25 mouse cellular contexts compared by ENCODE assay signal in the genomic region with DNA sequence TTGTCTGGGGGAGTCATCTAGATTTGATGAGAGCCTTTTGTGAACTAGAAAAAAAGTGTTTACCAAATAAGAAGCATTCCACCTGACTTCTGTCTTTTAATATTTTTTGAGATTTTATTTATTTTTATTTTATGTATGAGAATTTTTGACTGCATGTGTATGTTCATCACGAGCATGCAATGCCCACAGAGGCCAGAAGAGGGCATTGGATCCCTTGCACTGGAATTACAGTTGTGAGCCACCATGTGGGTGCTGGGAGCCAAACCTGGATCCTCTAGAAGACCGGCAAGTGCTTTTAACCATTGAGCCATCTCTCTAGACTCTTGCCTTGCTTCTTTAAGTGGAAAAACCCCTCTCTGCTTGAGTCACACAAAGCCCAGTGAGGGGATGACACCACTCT. TPM values are rescaled to one million over a fixed set of nuclear protein-coding genes. Genes with fewer than 3 reads are reported as not detected.
DNase-seq lines count a peak whose midpoint lies in the region; ATAC-seq and TF ChIP-seq lines count a peak whose summit lies in the region.
"Had no signal": no experiment of that assay in that cellular context is flagged by ENCODE, and none has a peak within 500 bp of the region (broad histone marks: within the 10 kb centered on the region; RNA-seq: fewer than 3 reads in every experiment).

No protein-coding gene starts in this region.

- TF ChIP-seq POLR2A in heart, adult 2 months (IDR thresholded peaks at IDR 0.05; ENCODE audit: insufficient read depth, low read depth, low read length): no peak
- no peak for TF ChIP-seq POLR2A in brain, embryonic 14.5 days (IDR thresholded peaks at IDR 0.05; ENCODE audit: borderline replicate concordance, extremely low read depth, insufficient read depth, insufficient read length, poor library complexity, severe bottlenecking)

- no peak overlapping the region for H3K4me2 ChIP-seq in lung, embryonic 14.5 days
- no peak overlapping the region for H3K4me2 ChIP-seq in neural tube, embryonic 15.5 days
- H3K4me2 ChIP-seq: heart, embryonic 11.5 days; limb, embryonic 15.5 days; midbrain, embryonic 15.5 days; neural tube, embryonic 13.5 days; stomach, embryonic 15.5 days had no signal

- H3K79me2 ChIP-seq in heart, adult 2 months (replicated peaks; ENCODE audit: control insufficient read depth, insufficient read depth, low read length): no peaks in the 10 kb centered on the region

- 96% methylated on average over 2 of the region's 2 CpGs for WGBS in heart, adult 2 months
- WGBS in lung, embryonic 14.5 days: 89% methylated on average over 2 of the region's 2 CpGs
- 99% methylated on average over 2 of the region's 2 CpGs for WGBS in neural tube, embryonic 15.5 days

- H3K4me1 ChIP-seq in heart, adult 2 months (ENCODE audit: control insufficient read depth, insufficient read depth, low read length): peaks cover 1% of the 10 kb centered on the region; the same call in 1 of the 2 replicates
- no peaks in the 10 kb centered on the region for H3K4me1 ChIP-seq in lung, embryonic 14.5 days (ENCODE audit: insufficient read depth)
- H3K4me1 ChIP-seq in ES-E14 (ENCODE audit: control insufficient read depth in 2 of 2, insufficient read depth in 2 of 2, low read length in 2 of 2, poor library complexity in 1 of 2): no peaks in the 10 kb centered on the region
- H3K4me1 ChIP-seq in neural tube, embryonic 15.5 days: no peaks in the 10 kb centered on the region
- H3K4me1 ChIP-seq: forebrain, embryonic 10.5 days; hindbrain, embryonic 10.5 days; limb, embryonic 15.5 days; midbrain, embryonic 15.5 days; stomach, embryonic 15.5 days had no signal

- intact Hi-C loops in heart, adult 2 months (cut with DNase I): no loop called here
- intact Hi-C loops in heart, postnatal 10 days (cut with DNase I): no loop called here

- H3K9ac ChIP-seq in heart, adult 2 months (ENCODE audit: low read depth, low read length): no peak overlapping the region
- no peak overlapping the region for H3K9ac ChIP-seq in lung, embryonic 14.5 days
- no peak overlapping the region for H3K9ac ChIP-seq in ES-E14 (ENCODE audit: insufficient read depth, low read depth, low read length, poor library complexity, severe bottlenecking)
- H3K9ac ChIP-seq in neural tube, embryonic 15.5 days (replicated peaks): no peak overlapping the region
- H3K9ac ChIP-seq: limb, embryonic 15.5 days; midbrain, embryonic 15.5 days; neural tube, embryonic 13.5 days; stomach, embryonic 15.5 days had no signal

- in situ Hi-C loops in ES-E14 (cut with MboI; ENCODE audit: low sequenced_read_pairs in 2 of 2, unreplicated experiment in 2 of 2): no loop called here

- no peak overlapping the region for H3K27ac ChIP-seq in heart, adult 2 months
- no peak overlapping the region for H3K27ac ChIP-seq in lung, embryonic 14.5 days (ENCODE audit: low read depth)
- H3K27ac ChIP-seq in ES-E14 (ENCODE audit: insufficient read depth, low read depth, low read length, poor library complexity, severe bottlenecking): no peak overlapping the region
- no peak overlapping the region for H3K27ac ChIP-seq in neural tube, embryonic 15.5 days (replicated peaks)
- H3K27ac ChIP-seq: forebrain, embryonic 10.5 days; hindbrain, embryonic 10.5 days; limb, embryonic 15.5 days; midbrain, embryonic 15.5 days; neural tube, embryonic 13.5 days; stomach, embryonic 15.5 days had no signal

- no peak overlapping the region for H3K4me3 ChIP-seq in heart, adult 2 months
- no peak overlapping the region for H3K4me3 ChIP-seq in lung, embryonic 14.5 days (ENCODE audit: low read depth, low read length)
- H3K4me3 ChIP-seq in ES-E14 (ENCODE audit: insufficient read depth in 1 of 2, low read depth in 1 of 2, low read length in 2 of 2, poor library complexity in 1 of 2, severe bottlenecking in 1 of 2): no peak overlapping the region
- no peak overlapping the region for H3K4me3 ChIP-seq in neural tube, embryonic 15.5 days (replicated peaks)
- H3K4me3 ChIP-seq: forebrain, embryonic 10.5 days; hindbrain, embryonic 10.5 days; limb, embryonic 15.5 days; midbrain, embryonic 15.5 days; myocyte; neural tube, embryonic 13.5 days; stomach, embryonic 15.5 days had no signal

- no peaks in the 10 kb centered on the region for H3K27me3 ChIP-seq in heart, adult 2 months (ENCODE audit: control insufficient read depth, insufficient read depth, low read length)
- no peaks in the 10 kb centered on the region for H3K27me3 ChIP-seq in lung, embryonic 14.5 days (ENCODE audit: insufficient read depth, low read length)
- H3K27me3 ChIP-seq in neural tube, embryonic 15.5 days (replicated peaks): no peaks in the 10 kb centered on the region
- H3K27me3 ChIP-seq: limb, embryonic 15.5 days; midbrain, embryonic 15.5 days; neural tube, embryonic 13.5 days; stomach, embryonic 15.5 days had no signal

- TF ChIP-seq EP300 in heart, adult 2 months (IDR thresholded peaks at IDR 0.05; ENCODE audit: insufficient read depth, low read depth, low read length): no peak

- H3K9me3 ChIP-seq in lung, embryonic 14.5 days (ENCODE audit: low read depth, low read length): no peaks in the 10 kb centered on the region
- no peaks in the 10 kb centered on the region for H3K9me3 ChIP-seq in ES-E14 (ENCODE audit: control insufficient read depth, insufficient read depth, low read depth, low read length)
- no peaks in the 10 kb centered on the region for H3K9me3 ChIP-seq in neural tube, embryonic 15.5 days (replicated peaks)
- H3K9me3 ChIP-seq: limb, embryonic 15.5 days; midbrain, embryonic 15.5 days; neural tube, embryonic 13.5 days; stomach, embryonic 15.5 days had no signal

- peak; percentile 30 for TF ChIP-seq CTCF in heart, adult 2 months (IDR thresholded peaks at IDR 0.05)
- peak; percentile 20; the same call in 1 of the 2 replicates for TF ChIP-seq CTCF in lung, embryonic 14.5 days (IDR thresholded peaks at IDR 0.05; ENCODE audit: low read depth)
- TF ChIP-seq CTCF in brain, embryonic 14.5 days (IDR thresholded peaks at IDR 0.05; ENCODE audit: borderline replicate concordance, extremely low read depth, insufficient read depth, insufficient read length): peak; percentile 4; the same call in 1 of the 2 replicates

- H3K36me3 ChIP-seq in heart, adult 2 months (ENCODE audit: control insufficient read depth, insufficient read depth, low read length): no peaks in the 10 kb centered on the region
- no peaks in the 10 kb centered on the region for H3K36me3 ChIP-seq in lung, embryonic 14.5 days (ENCODE audit: insufficient read depth)
- no peaks in the 10 kb centered on the region for H3K36me3 ChIP-seq in ES-E14 (ENCODE audit: control insufficient read depth, insufficient read depth, low read length, poor library complexity, severe bottlenecking)
- no peaks in the 10 kb centered on the region for H3K36me3 ChIP-seq in neural tube, embryonic 15.5 days
- H3K36me3 ChIP-seq: forebrain, embryonic 10.5 days; hindbrain, embryonic 10.5 days; limb, embryonic 15.5 days; midbrain, embryonic 15.5 days; neural tube, embryonic 13.5 days; stomach, embryonic 15.5 days had no signal

- ATAC-seq in lung, embryonic 14.5 days (ENCODE audit: insufficient read depth): no peak
- no peak for ATAC-seq in neural tube, embryonic 15.5 days (ENCODE audit: low FRiP score)
- ATAC-seq: intestine, postnatal 0 days; midbrain, embryonic 15.5 days had no signal

- DNase-seq in heart, adult 2 months: no peak
- DNase-seq in heart, postnatal 10 days: no peak
- no peak for DNase-seq in lung, embryonic 14.5 days
- no peak for DNase-seq in lung, adult 18-20 months
- no peak for DNase-seq in ES-E14 (ENCODE audit: low read depth, low spot score)
- no peak for DNase-seq in brain, embryonic 14.5 days (ENCODE audit: low read depth)
- DNase-seq: adrenal gland, adult 2 months; cerebellum, adult 11-12 months; cerebellum, postnatal 14 days; kidney, postnatal 4 days; left cerebral cortex, postnatal 4 days; lung, adult 2 months; lung, postnatal 4 days had no signal

TF ChIP-seq in ES-E14, 5 proteins besides CTCF, POLR2A, EP300 and RAD21:
- TF ChIP-seq HCFC1 (IDR thresholded peaks at IDR 0.05; ENCODE audit: borderline replicate concordance, insufficient read depth, low read length) (no peak), ZC3H11A (IDR thresholded peaks at IDR 0.05; ENCODE audit: borderline replicate concordance, low read depth, low read length) (peak; percentile 28; the same call in 1 of the 2 replicates), ZNF384 (IDR thresholded peaks at IDR 0.05; ENCODE audit: low read depth, low read length) (no peak), CHD2 (IDR thresholded peaks at IDR 0.05; ENCODE audit: low read depth, low read length) (no peak)
TF ChIP-seq in ES-E14: peak in this region for 1.

RNA-seq across cellular contexts. Expression of a gene that starts 29.7 kb away (rescaled TPM):
- total RNA-seq in heart, adult 2 months (2021): under 1 TPM; 0.03 to 0.07 TPM
- polyA plus RNA-seq in heart, adult 2 months (2012; rRNA removed): 0.06 TPM in 1 of 2 replicates, not detected in the other
- total RNA-seq in heart, postnatal 10 days (2021): under 1 TPM in 1 of 2 experiments, not detected in 1; 0.05 TPM
- 0.16 and 0.30 TPM in 2 replicates for polyA plus RNA-seq in lung, embryonic 14.5 days (2014; fragmentation: Nextera tagmentation; extraction: Ambion mirVana)
- total RNA-seq in ES-E14 (2012; rRNA removed): 0.09 TPM in 1 of 2 replicates, not detected in the other
- polyA plus RNA-seq in brain, embryonic 14.5 days (2012; rRNA removed): 0.30 and 0.90 TPM in 2 replicates
- 1.0 and 1.2 TPM in 2 replicates for polyA plus RNA-seq in neural tube, embryonic 15.5 days (2015; fragmentation: Nextera tagmentation; extraction: Ambion mirVana)
- total RNA-seq: megakaryocyte-erythroid progenitor cell, adult 5-6 weeks had no signal
- polyA plus RNA-seq: embryonic facial prominence, embryonic 11.5 days; hindbrain, embryonic 10.5 days; myocyte had no signal
